Mouse (Mus musculus) left cerebral cortex, postnatal 4 days (tissue): Measurements from ENCODE around the gene 9530077C05Rik. TPM values are rescaled to one million over a fixed set of nuclear protein-coding genes. Genes with fewer than 3 reads are reported as not detected.

Experiments
- DNase-seq: peaks from one replicate; pipeline ENCODE4 v3.0.0-alpha.2; 2022
- intact Hi-C: fragments of 180-260 bp; cut with DNase I; formaldehyde crosslinking; loops from one replicate; pipeline ENCODE4 v1.15.1; 2025
- total RNA-seq, 2 experiments: library from RNA; stranded (reverse); gene quantifications; 2 replicates each; pipeline ENCODE4 v1.2.3; 2021

The 9530077C05Rik gene
- total RNA-seq, 2 experiments from 2014 or later: 10.1 to 10.3 TPM

DNA sequence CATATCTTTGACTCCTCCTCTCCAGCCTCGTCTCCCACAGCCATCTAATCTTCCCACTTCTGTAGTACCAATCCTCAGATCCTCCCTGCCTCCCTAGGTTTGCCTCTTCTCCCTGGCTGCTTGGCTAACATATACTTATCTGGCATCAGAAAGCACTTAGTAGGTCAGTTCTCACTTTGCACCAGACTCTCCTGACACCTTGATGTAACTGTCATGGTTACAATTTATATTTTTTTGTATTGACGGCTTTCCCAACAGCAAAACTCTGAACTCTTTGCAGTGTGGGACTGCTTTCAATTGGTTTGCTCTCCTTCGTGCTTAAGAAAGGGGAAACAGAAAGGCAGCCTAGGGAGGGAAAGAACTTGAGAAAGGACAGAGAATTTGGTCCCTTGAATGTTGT lies 4.9 kb downstream of the 9530077C05Rik start:
- intact Hi-C loops: no loop called here

DNA sequence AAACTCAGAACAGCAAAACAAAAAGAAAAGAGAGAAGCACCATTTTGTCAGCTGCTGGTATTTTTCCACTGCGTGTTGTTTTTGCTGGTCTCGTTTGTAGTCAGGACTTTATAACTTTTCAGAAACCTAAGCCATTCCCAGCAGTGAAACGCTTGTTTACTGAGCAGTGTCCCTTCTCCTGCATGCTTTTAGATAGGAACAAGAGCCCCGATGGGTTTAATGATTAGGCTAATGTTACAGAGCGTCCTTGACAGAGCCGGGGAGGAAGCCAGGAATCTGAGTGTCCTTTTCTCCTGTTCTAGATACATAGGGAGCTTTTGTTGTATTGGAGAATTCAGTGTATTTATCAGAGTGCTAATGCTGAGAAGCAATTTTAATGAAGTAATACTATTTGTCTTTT lies 6.2 kb downstream of the 9530077C05Rik start:
- DNase-seq: no peak
- intact Hi-C loops: no loop called here

More for the DNA sequence above, 4.9 kb downstream of the 9530077C05Rik start:
- DNase-seq: no peak

DNA sequence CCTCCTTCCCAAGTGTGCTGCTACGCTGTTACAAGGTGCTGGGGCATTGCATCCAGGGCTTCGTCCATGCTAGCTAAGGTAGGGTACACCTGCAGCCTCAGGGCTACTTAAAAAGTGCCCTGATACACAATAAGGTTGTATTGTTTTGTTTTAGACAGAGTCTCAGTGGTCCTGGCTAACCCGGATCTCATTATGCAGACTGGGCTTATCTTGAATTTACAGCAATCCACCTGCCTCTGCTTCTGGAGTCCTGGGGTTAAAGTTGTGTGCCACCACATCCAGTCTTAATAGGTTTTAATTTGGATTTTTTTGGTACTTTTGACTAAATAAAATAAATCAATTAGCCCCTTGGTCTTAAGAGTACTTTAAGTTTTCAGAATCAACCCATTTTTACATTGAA lies 8.6 kb downstream of the 9530077C05Rik start:
- intact Hi-C loops: no loop called here
- DNase-seq: no peak

DNA sequence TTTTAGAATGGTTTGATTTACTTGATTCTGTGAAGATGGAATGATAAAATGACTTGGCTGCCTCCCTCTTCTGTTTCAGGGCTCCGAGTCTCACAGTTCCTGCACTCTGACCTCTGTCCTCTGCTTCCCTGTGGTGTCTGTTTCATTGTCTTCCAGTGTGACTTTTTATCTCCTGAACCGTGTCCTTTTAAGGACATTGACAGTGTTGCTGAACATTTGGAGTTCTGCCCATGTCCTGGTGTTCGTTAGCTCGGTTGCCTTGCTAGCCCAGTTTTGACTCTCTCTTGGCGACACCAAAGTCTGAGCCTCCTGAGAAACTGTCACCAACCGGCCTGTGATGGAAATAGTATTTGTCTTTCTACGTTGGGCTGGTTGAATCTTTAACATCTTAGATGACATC lies 9.2 kb downstream of the 9530077C05Rik start:
- intact Hi-C loops: no loop called here
- DNase-seq: peak; percentile 25

DNA sequence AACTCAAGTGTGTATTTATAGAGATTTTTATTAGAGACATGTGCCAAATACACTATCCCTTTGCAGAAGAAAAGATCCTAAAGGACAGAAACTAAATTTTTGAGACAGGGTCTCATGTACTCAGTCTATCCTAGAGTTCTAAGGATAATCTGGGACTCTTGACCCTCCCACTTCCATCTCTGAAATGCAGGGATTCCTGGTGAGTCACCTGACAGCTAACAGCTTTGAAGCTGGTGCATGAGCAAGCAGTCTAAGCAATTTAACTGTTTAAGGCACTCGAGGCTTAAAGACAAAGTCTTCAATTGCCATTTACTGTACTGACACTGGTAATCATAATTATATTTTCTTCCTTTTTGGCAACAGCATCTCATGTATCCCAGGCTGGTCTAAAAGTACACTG lies 11.2 kb downstream of the 9530077C05Rik start:
- intact Hi-C loops: no loop called here
- DNase-seq: no peak

DNA sequence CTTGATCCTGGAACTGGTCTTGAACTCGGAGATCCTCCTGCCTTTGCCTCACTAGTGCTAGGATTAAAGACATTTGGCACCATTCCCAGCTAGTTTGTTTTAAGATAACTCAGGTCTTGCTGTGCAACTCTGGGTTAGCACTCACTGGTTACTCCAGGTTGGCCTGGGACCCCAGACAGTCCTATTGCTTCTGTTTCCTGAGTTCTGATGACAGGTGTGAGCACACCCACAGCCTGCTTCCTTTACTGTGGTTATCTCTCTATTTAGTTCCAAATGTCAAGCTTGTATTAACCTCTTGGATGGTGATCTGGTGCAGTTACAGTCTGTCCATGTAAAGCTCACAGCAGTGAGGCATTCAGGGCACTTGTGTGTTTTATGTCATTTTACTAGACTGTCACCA lies 12.2 kb downstream of the 9530077C05Rik start:
- intact Hi-C loops: no loop called here
- no peak for DNase-seq

DNA sequence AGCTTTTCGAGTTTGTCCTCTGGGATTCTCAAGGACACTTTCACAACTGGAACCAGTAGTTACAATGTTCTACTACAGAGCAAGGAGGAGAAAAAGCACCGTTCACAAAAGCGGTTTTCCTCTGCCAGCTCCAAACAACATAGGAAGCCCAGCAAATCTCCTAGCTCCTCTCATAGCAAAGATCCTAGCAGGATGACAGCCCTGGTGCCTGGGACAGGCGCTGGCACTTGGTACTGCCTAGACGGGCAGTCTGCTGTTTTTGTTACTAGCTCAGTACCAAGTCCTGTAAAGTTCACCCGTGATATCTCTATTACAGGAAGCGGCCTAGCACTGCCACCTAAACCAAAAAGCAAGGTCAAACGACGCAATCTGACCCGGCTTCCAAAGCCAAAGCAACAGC lies 12.9 kb downstream of the 9530077C05Rik start:
- intact Hi-C loops: no loop called here
- DNase-seq: no peak

DNA sequence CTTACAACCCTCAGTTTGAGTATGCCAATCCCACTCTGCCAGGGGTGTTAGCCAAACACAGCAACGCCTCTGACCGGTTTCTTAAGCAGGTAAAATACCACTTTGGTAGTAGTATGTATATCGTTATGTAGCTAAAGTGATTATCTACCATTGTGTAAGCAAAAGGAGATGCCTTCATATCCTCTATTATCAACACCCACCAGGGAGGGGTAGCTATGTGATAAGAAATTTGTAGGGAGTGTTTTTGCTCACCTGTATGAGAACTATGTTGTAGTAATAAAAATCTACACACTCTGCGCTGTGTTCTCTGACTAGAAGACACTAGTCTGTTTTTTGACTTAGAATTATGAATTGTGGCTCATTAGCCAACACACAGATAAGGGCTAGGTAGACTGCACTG lies 13.4 kb downstream of the 9530077C05Rik start:
- intact Hi-C loops: no loop called here
- DNase-seq: no peak

DNA sequence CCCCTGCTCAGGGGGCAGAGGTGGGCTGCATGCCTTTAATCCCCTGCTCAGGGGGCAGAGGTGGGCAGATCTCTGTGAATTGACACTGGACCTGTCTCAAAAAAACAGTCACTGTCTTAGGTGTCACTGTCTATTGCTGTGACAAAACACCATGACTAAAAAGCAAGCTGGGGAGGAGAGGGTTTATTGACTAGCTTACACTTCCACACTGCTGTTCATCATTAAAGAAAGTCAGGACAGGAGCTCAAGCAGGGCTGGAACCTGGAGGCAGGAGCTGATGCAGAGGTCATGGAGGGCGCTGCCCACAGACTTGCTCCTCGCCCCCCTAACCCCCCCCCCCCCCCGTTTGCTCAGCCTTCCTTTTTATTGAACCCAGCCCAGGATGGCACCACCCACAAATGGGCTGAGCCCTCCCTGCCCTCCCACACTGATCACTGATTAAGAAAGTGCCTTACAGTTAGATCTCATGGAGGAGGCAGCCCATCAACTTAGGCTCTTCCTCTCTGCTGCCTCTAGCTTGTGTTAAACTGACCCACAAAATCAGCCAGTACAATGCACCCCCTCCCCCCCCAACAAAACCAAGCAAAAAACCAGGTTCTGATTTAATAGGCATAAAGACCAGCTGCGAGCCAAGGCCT lies 16.8 kb downstream of the 9530077C05Rik start:
- DNase-seq: no peak
- intact Hi-C loops: no loop called here

DNA sequence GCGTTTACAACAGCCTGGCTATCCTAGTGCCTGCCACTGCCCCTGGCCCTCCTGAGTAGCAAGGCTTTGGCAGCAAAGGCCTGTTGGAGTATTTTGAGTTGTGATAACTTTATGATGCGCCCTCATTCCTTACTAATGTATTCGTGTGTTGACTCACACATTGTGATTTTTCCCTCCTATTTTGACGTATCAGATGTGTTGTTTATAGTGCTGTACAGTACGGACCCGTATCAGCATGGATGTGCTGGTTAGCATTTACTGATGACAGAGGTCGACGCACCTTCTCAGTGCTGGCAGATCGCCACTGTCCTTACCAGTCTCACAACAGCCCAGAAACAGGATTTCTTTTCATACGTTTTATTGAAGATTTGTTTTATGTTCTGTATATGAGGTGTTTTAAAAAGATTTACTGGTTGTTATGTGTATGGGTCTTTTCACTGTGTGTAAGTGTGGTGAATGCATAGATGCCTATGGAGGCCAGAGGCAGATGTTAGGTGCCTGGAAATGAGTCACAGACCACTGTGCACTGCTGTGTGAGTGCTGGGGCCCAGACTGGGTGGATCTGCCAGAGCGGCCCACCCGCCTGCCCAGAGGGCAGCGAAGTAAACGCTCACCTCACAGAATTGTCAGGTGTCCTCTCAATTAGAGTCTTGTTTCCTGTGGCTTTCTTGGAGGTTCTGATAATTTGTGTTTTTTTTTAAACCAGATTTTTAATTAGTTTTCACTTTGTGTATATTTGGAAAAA lies 17.5 kb downstream of the 9530077C05Rik start:
- no peak for DNase-seq
- intact Hi-C loops: no loop called here

DNA sequence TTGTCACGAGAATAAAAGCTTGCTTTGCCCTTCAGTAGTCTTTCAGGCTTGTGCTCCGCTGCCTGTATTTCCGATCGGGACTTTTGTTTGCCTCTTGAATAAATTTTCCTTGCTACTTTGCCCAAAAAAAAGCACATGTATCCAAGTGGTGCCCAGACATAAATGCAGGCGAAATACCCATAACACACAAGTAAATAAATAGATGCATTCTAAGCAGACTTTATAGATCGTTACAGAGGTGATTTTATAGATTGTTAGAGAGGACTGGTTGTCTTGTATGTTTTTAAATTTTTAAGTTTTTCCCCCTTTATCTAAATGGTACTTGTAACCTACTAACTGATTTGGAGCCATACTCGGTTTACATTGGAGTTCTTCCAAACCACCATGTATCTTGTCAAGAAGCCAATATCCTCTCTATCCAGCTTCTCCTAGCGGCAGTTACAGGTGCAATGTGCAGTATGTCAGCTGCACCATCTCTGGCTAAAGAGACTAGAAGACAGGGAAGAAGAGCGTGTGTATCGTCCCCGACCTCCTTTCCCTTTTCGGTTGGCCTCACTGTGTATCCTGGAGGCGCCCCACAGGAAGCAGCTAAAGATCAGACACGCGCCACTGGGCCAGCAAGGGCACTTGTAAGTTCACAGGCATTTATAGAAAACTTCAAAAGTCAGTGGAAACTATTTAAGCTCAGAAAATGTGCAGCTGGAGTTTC lies 18.4 kb downstream of the 9530077C05Rik start:
- no peak for DNase-seq
- intact Hi-C loops: no loop called here

DNA sequence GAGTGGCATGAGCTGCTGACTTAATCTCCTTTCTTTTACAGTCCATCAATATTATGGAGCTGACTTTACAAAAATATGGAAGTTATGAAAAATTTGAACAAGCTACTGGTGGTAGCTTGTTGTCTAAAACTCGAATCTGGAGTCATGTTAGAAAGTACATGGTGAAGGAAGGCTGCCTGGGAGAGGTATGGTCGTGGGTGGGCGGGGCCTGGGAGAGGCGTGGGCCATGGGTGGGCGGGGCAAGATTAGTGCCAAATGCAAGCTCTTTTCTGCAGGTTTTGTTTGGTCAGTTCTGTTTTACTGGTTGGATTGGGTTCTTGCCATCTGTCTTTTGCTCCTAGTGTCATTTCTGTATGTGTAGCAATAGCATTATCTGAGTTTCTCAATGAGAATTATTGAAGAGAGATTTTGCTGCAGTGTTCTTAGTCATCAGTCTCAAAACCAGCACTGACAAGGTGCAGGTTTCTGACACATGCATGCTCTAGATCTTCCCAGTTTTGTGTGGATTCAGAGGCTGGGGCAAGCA lies 19.1 kb downstream of the 9530077C05Rik start:
- intact Hi-C loops: no loop called here
- DNase-seq: no peak

DNA sequence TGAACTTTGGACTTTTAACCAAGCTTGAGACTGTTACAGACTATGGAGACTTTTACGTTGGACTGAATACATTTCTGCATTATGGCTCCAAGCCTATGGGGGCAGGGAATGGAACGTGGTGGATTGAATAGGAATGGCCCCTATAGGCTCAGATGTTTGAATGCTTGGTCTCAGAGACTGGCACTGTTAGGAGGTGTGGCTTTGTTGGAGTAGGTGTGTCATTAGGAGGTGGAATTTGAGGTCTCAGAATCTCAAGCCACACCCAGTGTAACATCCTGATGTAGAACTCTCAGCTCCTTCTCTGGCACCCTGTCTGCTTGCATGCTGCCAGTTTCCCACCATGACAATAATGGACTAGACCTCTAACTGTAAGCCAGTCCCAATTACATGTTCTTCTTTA lies 21.9 kb downstream of the 9530077C05Rik start:
- DNase-seq: no peak
- intact Hi-C loops: no loop called here

DNA sequence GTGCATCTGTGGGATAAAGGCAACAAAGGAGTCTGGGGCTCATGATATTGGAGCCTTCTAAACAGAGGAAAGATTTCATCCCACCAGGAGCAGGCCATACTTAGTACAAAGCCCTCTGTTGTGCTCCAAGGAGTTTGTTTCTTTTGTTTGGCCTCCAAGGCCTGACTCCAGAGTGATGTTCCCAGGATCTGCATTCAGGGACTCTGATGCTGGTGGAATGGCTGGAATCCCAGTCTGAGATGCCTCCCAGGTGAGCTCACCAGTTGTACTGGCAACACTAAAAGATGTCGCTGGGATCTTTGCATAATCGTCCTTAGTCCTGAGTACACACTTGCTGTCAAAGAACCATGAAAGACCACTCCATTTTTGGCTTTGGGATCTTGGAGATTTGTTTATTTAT lies 22.8 kb downstream of the 9530077C05Rik start:
- intact Hi-C loops: no loop called here
- DNase-seq: no peak

DNA sequence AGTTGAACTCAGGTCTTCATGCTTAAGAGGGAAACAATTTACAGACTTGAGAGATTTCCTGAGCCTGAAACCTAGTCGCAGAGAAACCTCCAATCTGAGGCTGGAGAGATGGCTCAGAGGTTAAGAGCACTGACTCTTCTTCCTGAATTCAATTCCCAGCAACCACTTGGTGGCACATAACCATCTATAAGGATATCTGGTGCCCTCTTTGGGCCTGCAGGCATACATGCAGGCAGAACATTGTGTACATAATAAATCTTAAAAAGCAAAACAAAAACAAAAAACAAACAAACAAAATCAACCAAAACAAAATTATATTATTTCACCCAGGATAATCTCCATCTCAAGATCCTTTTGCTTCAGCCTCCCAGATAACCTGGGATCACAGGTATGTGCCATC lies 27.5 kb downstream of the 9530077C05Rik start:
- intact Hi-C loops: no loop called here
- no peak for DNase-seq

DNA sequence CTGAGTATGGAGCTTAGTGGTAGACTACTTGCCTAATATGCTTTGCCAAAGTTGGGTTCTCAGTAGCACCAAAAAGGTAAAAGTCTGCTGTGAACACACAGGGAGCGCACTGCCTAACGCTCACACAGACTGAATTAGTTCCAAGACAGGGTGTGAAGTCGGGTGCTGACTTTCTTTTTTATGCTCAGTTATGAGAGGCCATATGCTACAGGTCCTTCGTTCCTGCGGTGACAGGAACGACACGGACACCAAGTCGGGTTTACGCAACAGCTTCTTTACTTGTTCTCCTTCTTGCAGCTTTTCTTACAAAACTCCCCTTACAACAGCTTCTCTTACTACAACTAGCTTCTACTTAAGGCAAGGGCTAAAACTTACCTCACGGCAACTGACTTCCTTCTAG lies 31.8 kb downstream of the 9530077C05Rik start:
- intact Hi-C loops: no loop called here
- no peak for DNase-seq

DNA sequence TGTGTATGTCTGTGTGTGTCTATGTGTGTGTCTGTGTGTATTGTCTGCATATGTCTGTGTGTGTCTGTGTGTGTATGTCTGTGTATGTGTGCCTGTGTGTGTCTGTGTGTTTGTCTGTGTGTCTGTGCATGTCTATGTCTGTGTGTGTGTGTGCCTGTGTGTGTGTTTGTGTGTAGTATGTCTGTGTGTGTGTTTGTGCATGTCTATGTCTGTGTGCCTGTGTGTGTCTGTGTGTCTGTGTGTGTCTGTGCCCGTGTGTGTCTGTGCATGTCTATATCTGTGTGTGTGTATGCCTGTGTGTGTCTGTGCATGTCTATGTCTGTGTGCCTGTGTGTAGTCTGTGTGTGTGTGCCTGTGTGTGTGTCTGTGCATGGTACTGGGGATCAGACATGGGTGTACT lies 33.8 kb downstream of the 9530077C05Rik start:
- intact Hi-C loops: no loop called here
- DNase-seq: no peak

DNA sequence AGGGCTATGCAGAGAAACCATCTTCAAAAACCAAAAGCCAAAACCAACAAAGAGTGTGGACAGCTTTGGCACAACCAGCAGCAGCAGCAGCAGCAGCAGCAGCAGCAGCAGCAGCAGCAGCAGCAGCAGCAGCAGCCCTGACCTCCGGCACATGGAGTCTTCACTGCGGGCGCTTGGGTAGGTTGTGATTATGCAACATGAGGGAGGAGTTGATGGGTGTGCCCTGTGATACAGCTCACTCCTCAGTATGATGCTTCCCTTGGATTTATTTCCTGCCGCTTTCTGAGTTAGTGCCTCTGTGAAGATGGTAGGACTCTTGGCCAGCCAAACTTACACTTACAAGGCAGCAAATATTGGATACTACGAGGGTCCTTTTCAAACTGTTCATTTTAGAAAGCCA lies 35.9 kb downstream of the 9530077C05Rik start:
- intact Hi-C loops: no loop called here
- no peak for DNase-seq

DNA sequence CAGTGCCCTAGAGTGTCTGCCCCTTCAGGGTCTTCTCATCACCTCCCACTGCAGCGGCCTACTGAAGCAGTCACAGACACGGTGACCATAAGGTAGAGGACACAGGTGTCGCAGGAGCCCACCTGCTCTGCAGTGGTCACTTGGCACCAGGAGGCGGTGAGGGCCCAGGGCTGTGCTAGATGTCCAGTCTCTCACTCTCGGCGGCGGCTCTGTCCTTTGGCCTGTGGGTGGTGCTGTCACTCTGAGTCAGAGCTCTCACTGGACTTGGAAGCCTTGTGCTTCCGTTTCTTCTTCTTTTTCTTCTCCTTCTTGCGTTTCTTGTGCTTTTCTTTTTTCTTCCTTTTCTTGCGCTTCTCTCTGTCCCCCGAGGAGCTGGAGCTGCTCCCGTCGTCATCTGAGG lies 37.1 kb downstream of the 9530077C05Rik start:
- intact Hi-C loops: no loop called here

DNA sequence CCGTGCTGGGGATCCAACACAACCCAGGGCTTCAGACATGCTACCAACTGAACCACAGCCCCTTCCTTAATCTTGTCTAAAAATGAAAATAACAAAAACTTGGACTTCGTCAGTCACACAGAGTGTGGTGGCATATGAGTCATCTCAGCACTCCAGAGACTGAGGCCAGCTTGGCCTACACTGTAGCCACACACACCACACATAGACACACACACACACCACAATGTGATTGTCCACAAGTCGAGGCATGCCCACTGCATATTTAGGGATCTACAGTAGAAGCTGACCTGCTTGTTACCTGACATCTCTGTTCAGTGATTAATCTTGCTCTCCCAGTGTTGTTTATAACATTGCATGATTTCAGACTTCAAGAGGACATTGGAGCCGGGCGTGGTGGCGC lies 37.9 kb downstream of the 9530077C05Rik start:
- intact Hi-C loops: no loop called here
- no peak for DNase-seq

More for the DNA sequence above, 37.1 kb downstream of the 9530077C05Rik start:
- no peak for DNase-seq

DNA sequence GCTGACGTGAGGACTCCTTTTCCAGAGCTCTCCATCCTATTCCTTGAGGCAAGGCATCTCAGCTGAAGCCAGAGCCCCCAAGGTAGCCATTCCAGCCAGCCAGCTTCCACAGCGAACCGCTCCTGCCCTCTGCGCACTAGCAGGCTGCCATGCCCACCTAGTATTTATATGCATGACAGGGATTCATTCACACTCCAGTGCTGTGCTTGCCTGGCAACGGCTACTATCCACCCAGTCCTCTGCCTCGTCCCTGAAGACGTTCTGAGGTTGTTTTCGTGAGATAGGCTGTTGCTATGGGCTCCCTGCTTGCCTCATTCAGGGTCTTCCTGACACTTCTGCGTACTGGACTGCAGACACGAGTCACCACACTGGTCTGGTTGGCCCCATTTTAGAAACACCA lies 41.4 kb downstream of the 9530077C05Rik start:
- intact Hi-C loops: no loop called here
- no peak for DNase-seq

DNA sequence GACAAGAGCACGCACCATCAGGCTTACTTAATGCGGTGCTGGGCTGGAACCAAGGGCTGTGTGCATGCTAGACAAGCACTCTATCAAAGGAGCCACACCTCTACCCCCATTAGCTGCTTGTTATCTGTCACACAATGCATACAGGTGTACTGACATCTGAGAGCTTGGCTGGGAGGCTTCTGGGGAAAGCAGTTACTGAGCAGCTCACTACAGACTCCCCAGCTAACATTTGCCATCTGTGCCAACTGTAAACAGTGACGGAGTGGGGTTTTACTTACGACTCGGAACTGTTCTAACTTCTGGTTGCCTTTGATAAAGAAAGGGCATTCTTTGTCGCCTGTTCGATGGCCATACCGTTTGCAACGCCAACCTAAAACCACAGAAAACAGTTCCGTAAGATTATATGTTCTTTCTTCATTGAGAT lies 42.2 kb downstream of the 9530077C05Rik start:
- no peak for DNase-seq
- intact Hi-C loops: no loop called here
